Mouse (Mus musculus): ENCODE measurements at regions not wholly inside any gene's neighbourhood (a gene's known extent, or its start where the extent isn't known, plus 50 kb on each side); places are given as distances from the start of the nearest gene placed in this dataset.

GRCm38 (mm10) chr6:100517662-100518061, 153.3 kb downstream of the Shq1 start:
- no peak for DNase-seq

- peak; percentile 27 for DNase-seq
These were observed 158.3 kb downstream of the Shq1 start for GRCm38 (mm10) chr6:100512676-100513075.

GRCm38 (mm10) chr6:100510676-100511075, 160.3 kb downstream of the Shq1 start:
- no peak for DNase-seq

DNA sequence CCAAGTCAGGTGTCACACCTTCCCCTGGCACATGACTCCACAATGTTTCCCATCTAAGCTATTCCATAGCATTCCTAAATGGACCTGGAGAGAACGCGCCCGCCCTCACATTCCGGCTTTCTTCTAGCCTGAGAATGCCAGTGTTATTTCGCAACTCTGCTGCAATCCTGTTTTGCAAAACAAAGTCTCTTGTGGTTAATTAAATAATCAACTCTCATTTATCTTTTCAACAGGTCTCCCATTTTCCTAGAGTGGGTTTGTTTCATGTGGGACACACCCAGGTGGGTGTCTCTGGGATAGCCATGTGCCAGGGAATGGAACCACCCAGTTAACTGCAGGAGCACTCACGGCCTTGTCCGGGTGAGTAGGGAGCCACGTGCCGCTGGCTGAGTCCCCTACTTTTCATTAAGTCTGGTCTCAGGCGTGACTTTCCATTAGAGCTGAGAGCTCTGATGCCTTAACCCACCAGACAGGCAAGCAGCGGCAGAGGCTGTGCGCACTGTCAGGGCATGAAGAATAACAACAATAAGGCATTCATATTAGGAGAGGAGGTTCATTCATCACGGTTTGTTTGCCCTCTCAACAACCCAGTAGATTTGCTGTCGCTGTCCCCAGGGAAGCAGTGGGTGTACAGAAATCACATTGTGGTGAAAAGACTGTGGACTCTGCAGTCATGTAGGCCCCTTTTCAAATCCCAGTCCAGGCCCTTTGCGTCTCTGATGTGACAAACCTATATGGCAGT, 165.3 kb downstream of the Shq1 start:
- no peak for DNase-seq

GRCm38 (mm10) chr6:100502961-100503782, 167.8 kb downstream of the Shq1 start:
- DNase-seq = no peak

DNA sequence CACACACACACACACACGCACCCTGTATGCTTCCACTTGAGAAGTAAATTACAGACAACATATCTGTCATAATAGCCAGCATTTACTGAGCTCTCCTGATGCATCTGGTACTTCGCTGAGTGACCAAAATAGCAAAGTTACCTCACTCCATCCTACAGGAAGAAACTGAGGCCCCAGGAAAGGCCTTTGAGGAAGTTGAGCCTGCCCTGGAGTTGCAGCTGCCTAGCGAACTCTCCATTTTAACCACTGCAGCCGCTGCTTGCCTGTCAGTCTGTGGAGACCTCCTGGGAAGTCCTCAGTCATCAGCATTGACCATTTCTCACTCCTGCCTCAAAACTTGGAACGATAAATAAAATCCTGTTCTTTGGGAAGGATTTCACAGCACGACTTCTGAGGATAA, 168.8 kb downstream of the Shq1 start:
- peak; percentile 20 for DNase-seq

DNA sequence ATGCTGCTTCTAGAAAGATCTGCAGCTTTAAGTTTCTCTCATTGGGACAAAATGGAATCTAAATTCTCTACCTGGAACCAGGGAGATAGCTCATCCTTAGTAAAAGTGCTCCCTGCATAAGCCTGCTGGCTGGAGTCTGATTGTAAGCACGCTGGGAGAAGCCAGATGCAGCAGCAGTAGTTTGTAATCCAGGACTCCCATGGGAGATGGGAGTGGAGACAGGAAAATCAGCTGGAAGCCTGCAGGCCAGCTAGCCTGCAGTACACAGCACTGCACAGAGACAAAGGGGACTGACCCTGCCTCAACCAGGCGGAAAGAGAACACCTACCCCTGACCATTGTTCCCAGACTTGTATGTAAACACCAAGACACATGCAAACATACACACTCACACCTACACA, 170.2 kb downstream of the Shq1 start:
- no peak for DNase-seq

- no peak for DNase-seq
These were observed 170.9 kb downstream of the Shq1 start for GRCm38 (mm10) chr6:100500060-100500459.

- no peak for DNase-seq
These were observed 172.1 kb downstream of the Shq1 start for GRCm38 (mm10) chr6:100498861-100499271.

DNA sequence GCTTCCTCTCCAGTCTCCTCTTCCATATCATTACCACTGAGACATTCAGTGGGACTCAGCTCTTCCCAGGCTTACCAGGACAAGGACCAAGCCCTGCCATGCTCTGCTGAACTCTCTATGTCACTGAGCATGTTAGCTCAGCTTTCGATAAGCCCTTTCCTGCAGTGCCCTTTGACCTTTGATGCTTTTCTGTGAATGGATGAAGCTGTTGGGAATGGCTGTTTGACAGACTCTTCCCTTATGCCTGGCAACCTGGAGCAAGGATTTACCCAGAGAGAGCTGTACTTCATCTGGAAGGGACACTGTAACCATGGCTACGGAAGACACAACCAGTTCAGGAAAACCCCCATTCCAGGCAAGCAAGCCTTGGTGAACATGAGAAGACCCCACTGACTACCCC, 172.8 kb downstream of the Shq1 start:
- DNase-seq = no peak

GRCm38 (mm10) chr6:100496135-100496534, 174.8 kb downstream of the Shq1 start:
- no peak for DNase-seq

GRCm38 (mm10) chr6:100495131-100495530, 175.8 kb downstream of the Shq1 start:
- no peak for DNase-seq

- DNase-seq = no peak
These were observed 177.4 kb downstream of the Shq1 start for GRCm38 (mm10) chr6:100493558-100493957.

DNA sequence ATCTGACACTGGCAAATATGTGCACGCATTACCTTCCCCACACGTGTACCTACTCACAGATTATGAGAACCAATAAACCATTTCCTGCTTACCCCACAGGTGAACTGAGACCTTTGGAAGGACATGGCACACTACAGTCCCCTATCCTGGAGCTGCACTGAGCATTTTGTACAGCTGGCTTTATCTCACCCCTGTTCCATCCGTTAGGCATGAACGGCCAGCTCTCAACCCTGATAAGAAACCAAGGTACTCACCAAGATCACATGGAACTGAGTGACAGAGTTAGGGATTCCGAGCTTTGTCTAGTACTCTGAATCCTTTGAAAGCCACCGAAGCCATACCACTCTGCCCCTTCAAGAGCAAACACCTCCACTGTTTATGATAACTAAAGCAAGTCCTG, 179.1 kb downstream of the Shq1 start:
- no peak for DNase-seq

- no peak for DNase-seq
These were observed 179.8 kb downstream of the Shq1 start for GRCm38 (mm10) chr6:100490920-100491712.

- no peak for DNase-seq
These were observed 187.1 kb downstream of the Shq1 start for GRCm38 (mm10) chr6:100483836-100484235.

- DNase-seq = peak; percentile 44
These were observed 187.7 kb downstream of the Shq1 start for GRCm38 (mm10) chr6:100483084-100483810.

DNA sequence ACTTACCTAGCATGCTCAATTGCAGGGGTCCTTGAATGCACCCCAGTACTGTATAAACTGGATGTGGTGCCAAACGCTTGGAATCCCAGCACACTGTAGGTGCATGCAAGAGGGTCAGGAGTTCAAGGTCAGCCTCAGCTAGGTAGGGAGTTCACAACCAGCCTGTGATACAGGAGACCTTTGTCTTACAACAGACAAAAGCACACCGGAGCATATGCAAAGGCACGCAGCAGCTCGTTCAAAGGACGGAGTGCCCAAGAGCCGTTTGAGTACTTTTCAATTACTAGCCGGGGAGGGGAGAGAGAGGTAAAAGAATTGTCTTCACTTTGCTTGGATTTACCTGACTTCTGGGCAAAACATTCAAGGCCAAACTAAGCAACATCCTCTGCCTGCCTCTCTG, 188.4 kb downstream of the Shq1 start:
- DNase-seq = no peak

DNA sequence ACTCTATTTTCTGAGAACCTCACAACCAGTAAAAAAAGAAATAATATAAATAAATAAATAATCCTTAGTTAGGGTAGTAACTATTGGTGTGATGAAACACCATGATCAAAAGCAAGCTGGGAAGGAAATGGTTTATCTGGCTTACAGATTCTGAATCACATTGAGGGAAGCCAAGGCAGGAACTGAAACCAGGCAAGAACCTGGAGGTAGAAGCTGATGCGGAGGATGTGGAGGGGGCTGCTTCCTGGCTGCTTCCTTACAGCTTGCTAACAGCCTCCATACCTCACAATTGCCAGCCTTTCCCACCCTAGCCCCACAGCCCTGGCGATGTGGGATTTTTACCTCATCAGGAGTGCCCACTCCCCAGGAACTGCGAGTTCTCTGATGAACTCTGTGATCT, 190.4 kb downstream of the Shq1 start:
- DNase-seq = no peak

GRCm38 (mm10) chr6:100479881-100480280, 191.1 kb downstream of the Shq1 start:
- peak; percentile 10 for DNase-seq

DNA sequence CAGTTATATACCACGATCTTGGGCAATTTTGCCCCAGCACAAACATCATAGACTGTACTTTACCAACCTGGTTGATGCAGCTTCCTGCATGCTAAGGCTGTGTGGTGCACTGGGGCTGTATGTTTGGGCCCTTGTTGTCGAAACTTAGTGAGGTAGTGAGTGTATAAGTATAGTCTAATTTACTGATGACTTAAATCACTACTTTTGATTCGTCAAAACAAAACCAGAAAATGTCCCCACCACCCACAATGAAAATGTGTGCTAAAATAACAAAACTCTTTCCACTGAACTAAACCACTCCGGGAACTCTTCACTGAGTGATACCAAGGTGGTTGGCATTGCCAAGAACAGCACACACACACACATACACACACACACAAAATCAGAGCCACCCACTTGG, 191.5 kb downstream of the Shq1 start:
- no peak for DNase-seq

DNA sequence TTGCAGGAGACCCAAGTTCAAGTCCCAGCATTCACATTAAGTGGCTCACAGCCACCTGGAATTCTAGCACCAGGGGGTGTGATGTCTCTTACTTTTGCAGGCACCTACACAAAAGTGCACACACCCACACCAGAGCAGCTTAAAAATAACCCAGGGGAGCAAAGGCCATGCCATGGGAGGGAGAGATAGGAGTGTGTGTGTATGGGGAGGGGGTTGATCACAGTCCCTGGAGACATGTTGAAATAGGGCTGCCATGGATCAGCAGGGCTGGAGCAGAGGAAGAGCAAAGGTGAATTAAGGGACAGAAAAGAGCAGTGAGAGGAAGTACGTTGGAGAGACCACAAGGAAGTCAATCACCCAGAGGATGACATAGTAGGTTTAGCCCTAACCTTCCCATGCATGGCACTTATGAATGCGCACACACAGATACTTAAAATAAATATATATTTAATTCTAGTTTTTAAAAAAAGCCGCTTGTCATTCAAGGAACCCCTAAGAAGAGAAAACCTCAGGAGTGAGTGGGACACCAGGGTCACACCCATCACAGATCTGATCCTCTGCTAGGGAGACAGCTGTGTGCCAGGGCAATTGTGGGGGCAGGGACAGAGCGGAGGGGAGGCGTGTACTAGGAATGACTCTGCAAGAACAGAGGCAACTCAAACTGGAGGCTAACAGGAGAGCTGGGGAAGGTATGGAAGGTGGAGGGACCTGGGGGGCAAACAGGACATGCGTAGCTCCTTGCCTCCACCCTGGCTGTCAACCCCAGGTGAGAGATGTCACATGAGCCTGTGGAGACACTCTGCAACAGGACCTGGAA, 189.5 kb upstream of the Rybp start:
- no peak for DNase-seq
